Mouse (Mus musculus): ENCODE measurements around the gene L1td1.

DNA sequence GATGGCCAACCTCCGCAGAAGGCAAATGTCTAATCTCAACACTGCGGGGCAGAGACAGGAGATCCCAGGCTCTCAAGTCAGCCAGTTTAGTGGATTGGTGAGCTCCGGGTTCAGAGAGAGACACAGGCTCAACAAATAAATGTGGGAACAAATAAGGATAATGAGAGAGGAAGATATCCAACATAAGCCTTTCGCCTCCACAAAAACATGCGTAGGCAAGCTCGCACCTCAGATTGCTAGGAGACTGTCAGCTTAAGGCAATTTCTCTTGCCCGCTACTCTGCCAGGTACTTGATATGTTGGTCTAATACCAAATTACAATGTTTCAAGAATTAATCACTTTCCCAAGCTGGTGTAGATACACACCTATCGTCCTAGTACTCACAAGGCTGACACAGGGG, 15.6 kb upstream of the L1td1 start:
- no peak for TF ChIP-seq CTCF (IDR thresholded peaks at IDR 0.05; ENCODE audit: low read depth)
- no peak for TF ChIP-seq EP300 (optimal IDR thresholded peaks at IDR 0.05)

Measured in stomach, postnatal 0 days (tissue).